Mouse (Mus musculus) bone marrow, adult 2 months (tissue): ENCODE results near the gene Amt.

ENCODE experiments used
- CTCF ChIP-seq: fragments of 200-500 bp; IDR thresholded peaks from 2 replicates; pipeline ENCODE4 v1.5.1; 2011; ENCODE audit warnings: low read length, control low read depth; ENCODE audit not compliant: control insufficient read depth, insufficient read depth
- POLR2A ChIP-seq: fragments of 200-500 bp; IDR thresholded peaks from 2 replicates; pipeline ENCODE4 v1.6.1; 2011; ENCODE audit warnings: low read depth, mild to moderate bottlenecking, control low read depth, low read length, borderline replicate concordance; ENCODE audit not compliant: control insufficient read depth

GRCm38 (mm10) chr9:108338551-108338885, 41.9 kb downstream of the Amt start:
- TF ChIP-seq CTCF (no peak), POLR2A (no peak)
